Mouse (Mus musculus): ENCODE data around the gene Gm42421. TPM values are rescaled to one million over a fixed set of nuclear protein-coding genes. Genes with fewer than 3 reads are reported as not detected.

Gene Gm42421
- polyA plus RNA-seq, 1 experiment from 2014 or later = 1.5 TPM

DNA sequence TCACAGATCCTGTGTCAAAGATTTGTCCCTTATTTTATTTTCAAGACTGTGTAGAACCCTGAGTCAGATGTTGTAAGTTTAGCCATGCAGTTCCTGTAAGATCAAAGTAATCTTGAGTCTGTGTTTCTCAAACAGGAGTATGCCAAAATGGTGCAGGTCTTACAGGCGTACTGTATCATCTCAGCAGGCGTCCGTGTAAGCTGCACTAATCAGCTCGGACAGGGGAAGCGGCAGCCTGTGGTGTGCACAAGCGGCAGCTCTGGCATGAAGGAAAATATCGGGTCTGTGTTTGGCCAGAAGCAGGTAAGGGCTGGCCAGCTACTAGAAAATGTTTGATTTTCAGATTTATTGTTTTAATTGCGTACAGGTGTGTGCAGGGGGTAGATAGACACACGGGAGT is 11.8 kb upstream of the Gm42421 start:
- Histone ChIP-seq H3K27me3 (no peaks in the 10 kb centered on the region), H3K9ac (no peak overlapping the region), H3K4me1 (peaks cover under 1% of the 10 kb centered on the region; the same call in 1 of the 2 replicates), H3K4me2 (no peak overlapping the region), H3K4me3 (no peak overlapping the region), H3K36me3 (ENCODE audit: poor library complexity, severe bottlenecking) (peaks cover 65% of the 10 kb centered on the region), H3K27ac (no peak overlapping the region), H3K9me3 (replicated peaks) (no peaks in the 10 kb centered on the region)
- no peak for ATAC-seq
- 91% methylated on average over 9 of the region's 9 CpGs for WGBS

DNA sequence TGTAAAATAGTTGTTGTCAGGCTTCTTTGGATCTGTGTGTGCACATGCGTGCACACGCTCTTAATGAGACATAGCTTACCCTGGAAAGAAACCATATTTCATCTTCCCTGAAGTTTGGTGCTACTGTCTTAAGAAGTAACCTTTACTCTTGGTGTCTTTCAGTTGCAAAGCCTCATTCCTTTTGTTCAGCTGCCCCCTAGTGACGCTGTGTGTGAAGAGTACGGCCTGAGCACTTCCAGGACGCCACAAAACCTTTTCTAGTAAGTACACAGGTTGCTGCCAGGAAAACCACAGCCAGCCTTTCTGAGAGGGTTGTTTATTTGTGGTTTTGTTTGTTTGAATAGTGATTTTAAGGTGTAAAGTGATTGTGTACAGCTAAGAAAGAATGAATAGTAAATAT is 10.6 kb upstream of the Gm42421 start:
- H3K9ac ChIP-seq = no peak overlapping the region
- H3K4me3 ChIP-seq = no peak overlapping the region
- ATAC-seq = no peak
- H3K27ac ChIP-seq = no peak overlapping the region
- no peaks in the 10 kb centered on the region for H3K27me3 ChIP-seq
- H3K4me2 ChIP-seq = no peak overlapping the region
- WGBS = 49% methylated on average over 5 of the region's 5 CpGs
- peaks cover 74% of the 10 kb centered on the region for H3K36me3 ChIP-seq (ENCODE audit: poor library complexity, severe bottlenecking)
- H3K9me3 ChIP-seq (replicated peaks) = no peaks in the 10 kb centered on the region
- H3K4me1 ChIP-seq = no peaks in the 10 kb centered on the region

DNA sequence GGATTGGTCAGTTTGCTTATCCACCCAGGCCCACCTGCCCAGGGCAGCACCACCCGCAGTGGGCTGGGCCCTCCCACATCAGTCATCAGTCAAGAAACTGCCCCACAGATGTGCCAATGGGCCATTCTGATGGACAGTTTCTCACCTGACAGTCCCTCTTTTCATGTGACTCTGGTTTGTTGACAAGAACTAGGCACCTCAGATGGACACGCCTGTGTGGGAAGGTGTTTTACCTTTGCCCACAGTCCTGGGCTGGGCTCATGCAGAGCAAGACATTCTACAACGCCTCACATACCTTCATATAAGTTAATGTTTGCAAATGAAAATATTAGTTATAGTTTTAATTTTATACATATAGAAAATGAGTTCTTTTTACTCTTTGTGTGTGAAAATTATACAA is 9.9 kb upstream of the Gm42421 start:
- Histone ChIP-seq H3K27me3 (no peaks in the 10 kb centered on the region), H3K4me2 (no peak overlapping the region), H3K36me3 (ENCODE audit: poor library complexity, severe bottlenecking) (peaks cover 79% of the 10 kb centered on the region), H3K4me1 (no peaks in the 10 kb centered on the region), H3K27ac (no peak overlapping the region), H3K4me3 (no peak overlapping the region), H3K9ac (no peak overlapping the region), H3K9me3 (replicated peaks) (no peaks in the 10 kb centered on the region)
- 90% methylated on average over 3 of the region's 3 CpGs for WGBS
- ATAC-seq = no peak

DNA sequence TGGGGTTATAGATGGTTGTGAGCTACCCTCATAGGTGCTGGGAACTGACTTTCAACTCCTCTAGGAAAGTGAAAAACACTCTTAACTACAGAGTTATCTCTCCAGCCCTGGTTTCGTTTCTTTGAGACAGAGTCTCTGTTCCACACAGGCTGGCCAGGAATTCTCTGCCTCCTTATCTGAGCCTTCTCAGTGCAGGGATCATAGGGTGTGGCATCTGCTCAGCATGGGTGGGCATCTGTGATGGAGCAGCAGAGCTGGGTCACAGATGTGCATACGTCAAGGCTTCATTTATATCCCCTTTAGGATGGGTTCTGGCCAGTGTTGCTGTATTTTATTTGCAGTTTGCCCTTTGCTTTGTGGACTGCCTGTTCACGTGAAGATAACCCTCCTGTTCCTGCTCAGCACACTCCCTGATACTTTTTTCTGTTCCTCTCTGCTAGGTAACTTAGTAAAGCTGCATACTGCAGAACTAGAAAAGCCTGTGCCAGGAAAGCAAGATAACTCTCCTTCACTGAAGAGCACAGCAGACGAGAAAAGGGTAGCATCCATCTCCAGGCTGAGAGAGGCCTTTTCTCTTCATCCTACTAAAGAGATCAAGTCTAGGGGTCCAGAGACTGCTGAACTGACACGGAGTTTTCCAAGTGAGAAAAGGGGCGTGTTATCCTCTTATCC is 3.1 kb upstream of the Gm42421 start:
- no peak for ATAC-seq
- H3K9ac ChIP-seq = no peak overlapping the region
- 91% methylated on average over 6 of the region's 6 CpGs for WGBS
- H3K4me3 ChIP-seq = no peak overlapping the region
- H3K36me3 ChIP-seq (ENCODE audit: poor library complexity, severe bottlenecking) = peaks cover 85% of the 10 kb centered on the region
- H3K27ac ChIP-seq = no peak overlapping the region
- no peaks in the 10 kb centered on the region for H3K27me3 ChIP-seq
- H3K4me2 ChIP-seq = no peak overlapping the region
- H3K4me1 ChIP-seq = no peaks in the 10 kb centered on the region
- no peaks in the 10 kb centered on the region for H3K9me3 ChIP-seq (replicated peaks)

DNA sequence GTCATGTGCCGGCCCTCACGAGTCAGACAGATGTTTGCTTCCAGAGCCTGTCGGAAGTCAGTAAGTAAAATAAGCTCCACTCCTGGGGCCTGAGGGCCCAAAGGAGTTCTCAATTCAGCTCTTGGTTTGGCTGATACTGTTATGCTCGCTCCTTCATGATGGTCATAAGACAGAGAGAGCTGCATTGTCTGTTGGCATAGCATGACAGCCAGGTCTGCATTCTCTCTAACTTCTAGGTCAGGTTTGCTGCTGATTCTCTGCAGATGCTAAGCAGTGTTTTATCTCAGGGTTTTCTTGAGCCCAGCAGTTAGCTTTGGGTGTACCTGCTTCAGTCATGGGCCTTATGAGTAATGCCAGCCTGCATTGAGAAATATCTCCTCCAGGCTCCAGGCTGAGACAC is 1.3 kb downstream of the Gm42421 start:
- H3K36me3 ChIP-seq (ENCODE audit: poor library complexity, severe bottlenecking) = peaks cover 72% of the 10 kb centered on the region
- H3K27ac ChIP-seq = no peak overlapping the region
- 0 out of 2 replicates have a peak, but pooled peaks cover 4% of the 10 kb centered on the region for H3K4me1 ChIP-seq
- H3K4me3 ChIP-seq = no peak overlapping the region
- H3K27me3 ChIP-seq = no peaks in the 10 kb centered on the region
- no peaks in the 10 kb centered on the region for H3K9me3 ChIP-seq (replicated peaks)
- no peak overlapping the region for H3K4me2 ChIP-seq
- no peak for ATAC-seq
- H3K9ac ChIP-seq = no peak overlapping the region
- 94% methylated on average over 4 of the region's 4 CpGs for WGBS

DNA sequence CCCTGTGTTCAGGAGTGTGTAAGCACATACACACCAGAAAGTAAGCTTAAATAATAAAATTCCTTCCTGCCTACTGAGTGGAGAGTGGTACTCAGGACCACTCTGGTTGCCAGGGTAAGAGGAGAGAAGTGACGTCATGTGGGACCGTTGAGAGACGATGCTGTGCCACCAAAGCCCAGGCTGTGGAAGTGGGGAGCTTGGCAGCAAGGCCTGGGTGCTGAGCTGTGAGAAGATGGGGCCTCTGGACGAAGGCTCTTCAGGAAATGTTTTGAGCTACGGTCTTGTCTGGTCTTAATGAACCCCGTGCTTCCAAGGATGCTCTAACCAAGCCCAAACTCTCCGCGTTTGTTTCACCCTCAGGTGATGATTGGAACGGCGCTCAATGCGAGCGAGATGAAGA is 2.7 kb downstream of the Gm42421 start:
- 96% methylated on average over 12 of the region's 12 CpGs for WGBS
- ATAC-seq = no peak
- H3K27me3 ChIP-seq = no peaks in the 10 kb centered on the region
- no peaks in the 10 kb centered on the region for H3K9me3 ChIP-seq (replicated peaks)
- no peak overlapping the region for H3K27ac ChIP-seq
- no peak overlapping the region for H3K4me2 ChIP-seq
- 0 out of 2 replicates have a peak, but pooled peaks cover 4% of the 10 kb centered on the region for H3K4me1 ChIP-seq
- no peak overlapping the region for H3K9ac ChIP-seq
- no peak overlapping the region for H3K4me3 ChIP-seq
- H3K36me3 ChIP-seq (ENCODE audit: poor library complexity, severe bottlenecking) = peaks cover 58% of the 10 kb centered on the region

DNA sequence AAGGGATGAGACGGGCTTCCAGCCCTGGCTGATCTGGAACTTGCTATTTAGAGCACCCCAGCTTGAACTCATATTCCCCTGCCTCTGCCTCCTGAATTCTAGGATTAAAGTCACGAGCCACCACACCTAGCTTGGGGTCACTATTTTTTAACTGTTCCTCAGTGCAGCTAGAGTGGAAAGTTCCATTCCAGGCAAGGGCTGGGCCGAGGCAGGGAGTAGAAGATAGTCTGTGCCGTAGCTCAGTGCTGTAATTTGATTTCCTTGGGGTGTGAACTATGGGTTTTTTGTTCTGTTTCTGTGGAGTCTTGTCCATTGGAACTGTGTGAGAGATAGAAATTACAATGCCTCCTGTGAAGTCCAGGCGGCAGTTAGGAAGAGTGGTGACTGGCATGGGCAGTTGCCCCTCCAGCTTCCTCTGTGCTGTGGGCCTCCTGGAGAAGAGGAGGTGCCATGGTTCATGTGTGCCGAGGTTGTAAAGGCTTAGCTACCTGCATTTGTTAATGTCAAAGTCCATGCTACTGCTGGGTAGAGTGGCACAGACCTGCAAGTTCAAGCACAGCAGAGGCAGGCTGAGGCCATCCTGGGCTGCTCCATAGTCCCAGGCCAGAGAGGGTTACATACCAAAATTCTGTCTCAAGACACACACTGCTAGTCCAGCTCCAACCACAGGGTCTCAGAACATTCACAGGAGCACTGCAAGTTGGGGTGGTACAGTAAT is 4.0 kb downstream of the Gm42421 start:
- 85% methylated on average over 6 of the region's 6 CpGs for WGBS
- no peak overlapping the region for H3K27ac ChIP-seq
- 0 out of 2 replicates have a peak, but pooled peaks cover 4% of the 10 kb centered on the region for H3K4me1 ChIP-seq
- no peak overlapping the region for H3K9ac ChIP-seq
- no peak overlapping the region for H3K4me2 ChIP-seq
- H3K9me3 ChIP-seq (replicated peaks) = no peaks in the 10 kb centered on the region
- no peaks in the 10 kb centered on the region for H3K27me3 ChIP-seq
- ATAC-seq = no peak
- H3K36me3 ChIP-seq (ENCODE audit: poor library complexity, severe bottlenecking) = peaks cover 44% of the 10 kb centered on the region
- no peak overlapping the region for H3K4me3 ChIP-seq

DNA sequence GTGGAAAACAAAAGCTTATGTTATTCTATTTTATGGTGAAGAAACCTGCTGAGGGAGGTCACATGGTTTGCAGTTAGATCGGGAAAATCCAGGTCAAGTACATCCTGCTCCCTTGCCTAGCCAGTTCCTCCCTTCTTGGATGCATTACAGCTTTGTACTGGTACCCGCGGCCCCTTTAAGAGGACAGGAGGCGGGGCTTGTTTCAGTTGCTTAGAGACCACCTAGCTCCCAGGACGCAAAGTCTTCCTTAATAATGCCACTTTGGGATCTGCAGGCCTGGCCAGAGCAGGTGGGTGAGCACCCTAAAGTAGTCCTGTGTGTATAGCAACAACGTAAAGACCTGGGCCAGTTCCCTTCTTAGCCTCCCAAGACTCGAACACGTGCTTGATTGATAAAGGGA is 4.9 kb downstream of the Gm42421 start, which contains the start of gene Rsph10b:
TSS of gene Rsph10b (plus strand) at position 205 of the 400 bp plus-strand sequence.
- Histone ChIP-seq H3K9ac (no peak within 1 kb of the TSS), H3K9me3 (replicated peaks) (no peaks in the 10 kb centered on the region), H3K4me3 (no peak within 1 kb of the TSS), H3K36me3 (ENCODE audit: poor library complexity, severe bottlenecking) (peaks cover 44% of the 10 kb centered on the region), H3K4me2 (peak within 1 kb of the TSS; percentile 30), H3K4me1 (0 out of 2 replicates have a peak, but pooled peaks cover 4% of the 10 kb centered on the region), H3K27ac (no peak within 1 kb of the TSS), H3K27me3 (no peaks in the 10 kb centered on the region)
- WGBS = 11% methylated on average over 8 of the region's 8 CpGs
- ATAC-seq = no peak

DNA sequence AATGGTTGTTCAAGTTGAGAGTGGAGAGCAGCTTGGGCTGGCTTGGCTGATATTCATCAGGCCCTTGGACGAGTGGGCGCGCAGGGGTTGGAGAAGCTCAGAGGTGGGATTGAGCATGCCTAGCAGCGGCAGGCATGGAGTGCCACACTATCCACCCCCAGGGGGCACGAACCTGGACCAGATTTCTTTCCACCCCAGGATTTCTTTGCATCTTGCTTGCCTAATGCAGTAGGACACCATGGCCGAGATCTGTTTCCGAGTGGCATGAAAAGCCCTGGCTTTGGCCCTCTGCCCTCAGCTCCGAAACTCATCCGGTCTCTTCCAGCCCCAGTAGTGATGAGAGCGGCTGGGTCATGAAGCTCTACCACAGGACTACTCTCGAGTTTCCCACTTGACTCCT is 5.4 kb downstream of the Gm42421 start:
- no peak overlapping the region for H3K27ac ChIP-seq

DNA sequence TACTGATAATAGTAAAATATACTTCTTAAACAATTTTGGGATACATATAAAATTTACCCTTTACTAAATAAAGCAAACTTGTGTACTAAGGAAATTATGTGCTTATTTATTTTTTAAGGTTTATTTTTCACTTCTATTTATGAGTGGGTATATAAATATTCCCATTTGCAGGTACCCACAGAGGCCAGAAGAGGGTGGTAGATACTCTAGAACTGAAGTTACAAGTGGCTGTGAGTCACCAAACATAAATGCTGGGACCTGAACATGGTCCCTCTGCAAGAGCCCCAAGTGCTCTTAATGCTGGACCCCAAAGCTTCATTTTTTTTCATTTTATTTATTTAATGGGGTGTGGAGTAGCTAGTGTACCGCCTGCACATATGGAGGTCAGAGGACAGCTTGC is 5.9 kb downstream of the Gm42421 start:
- Histone ChIP-seq H3K4me3 (no peak overlapping the region), H3K9me3 (replicated peaks) (no peaks in the 10 kb centered on the region)
- ATAC-seq = no peak

More for the DNA sequence above, 5.4 kb downstream of the Gm42421 start:
- Histone ChIP-seq H3K36me3 (ENCODE audit: poor library complexity, severe bottlenecking) (peaks cover 38% of the 10 kb centered on the region), H3K27me3 (no peaks in the 10 kb centered on the region), H3K4me3 (no peak overlapping the region), H3K4me2 (no peak overlapping the region), H3K9me3 (replicated peaks) (no peaks in the 10 kb centered on the region), H3K9ac (no peak overlapping the region), H3K4me1 (0 out of 2 replicates have a peak, but pooled peaks cover 4% of the 10 kb centered on the region)
- WGBS = 87% methylated on average over 11 of the region's 11 CpGs
- no peak for ATAC-seq

DNA sequence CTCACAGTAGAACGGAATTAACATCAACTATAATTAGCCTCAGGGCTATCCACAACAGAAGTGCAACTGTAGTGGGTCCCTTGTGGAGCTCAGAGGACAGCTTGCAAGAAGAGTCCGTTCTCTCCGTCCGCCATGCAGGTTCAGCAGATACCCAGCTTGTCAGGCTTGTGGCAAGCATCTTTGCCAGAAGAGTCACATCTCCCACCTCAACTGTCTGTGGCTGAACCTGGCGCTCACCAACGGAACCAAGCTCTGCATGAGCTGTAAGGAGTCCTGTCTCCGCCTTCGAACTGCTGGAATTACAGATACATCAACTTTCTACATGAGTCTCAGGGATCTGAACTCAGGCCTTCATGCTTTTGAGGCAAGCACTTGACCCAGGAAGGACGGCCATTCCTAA is 8.2 kb downstream of the Gm42421 start:
- no peak overlapping the region for H3K9ac ChIP-seq
- H3K27ac ChIP-seq = no peak overlapping the region
- no peak for ATAC-seq
- no peaks in the 10 kb centered on the region for H3K9me3 ChIP-seq (replicated peaks)
- H3K4me3 ChIP-seq = no peak overlapping the region
- 85% methylated on average over 9 of the region's 9 CpGs for WGBS
- no peak overlapping the region for H3K4me2 ChIP-seq
- 0 out of 2 replicates have a peak, but pooled peaks cover 4% of the 10 kb centered on the region for H3K4me1 ChIP-seq
- peaks cover 12% of the 10 kb centered on the region; the same call in 1 of the 2 replicates for H3K36me3 ChIP-seq (ENCODE audit: poor library complexity, severe bottlenecking)
- no peaks in the 10 kb centered on the region for H3K27me3 ChIP-seq

More for the DNA sequence above, 5.9 kb downstream of the Gm42421 start:
- peaks cover 34% of the 10 kb centered on the region for H3K36me3 ChIP-seq (ENCODE audit: poor library complexity, severe bottlenecking)
- 91% methylated on average over 1 of the region's 1 CpGs for WGBS
- H3K27ac ChIP-seq = no peak overlapping the region
- H3K4me1 ChIP-seq = 0 out of 2 replicates have a peak, but pooled peaks cover 4% of the 10 kb centered on the region
- H3K9ac ChIP-seq = no peak overlapping the region
- no peaks in the 10 kb centered on the region for H3K27me3 ChIP-seq
- no peak overlapping the region for H3K4me2 ChIP-seq

DNA sequence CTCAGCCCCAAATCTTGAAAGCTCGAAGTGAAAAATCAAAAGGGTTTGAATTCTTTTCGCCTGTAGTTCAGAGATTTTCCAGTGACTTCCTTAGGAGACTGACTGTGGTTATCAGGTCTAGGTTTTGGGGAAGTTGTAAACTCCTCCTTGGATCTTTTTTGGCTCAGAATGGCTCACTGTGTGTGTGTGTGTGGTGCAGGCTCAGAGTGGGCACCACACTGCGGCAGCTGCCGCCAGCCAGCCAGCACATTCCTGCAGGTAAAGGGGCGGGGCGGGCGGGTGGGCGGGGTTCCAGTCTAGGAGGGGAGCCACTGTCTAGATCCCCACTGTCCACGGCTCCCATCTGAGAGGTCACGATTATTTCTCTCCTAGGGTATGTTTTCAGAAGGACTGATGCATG is 13.6 kb downstream of the Gm42421 start:
- no peaks in the 10 kb centered on the region for H3K36me3 ChIP-seq (ENCODE audit: poor library complexity, severe bottlenecking)
- H3K4me3 ChIP-seq = no peak overlapping the region
- H3K27ac ChIP-seq = no peak overlapping the region
- ATAC-seq = no peak
- H3K4me2 ChIP-seq = no peak overlapping the region
- no peaks in the 10 kb centered on the region for H3K4me1 ChIP-seq
- H3K9me3 ChIP-seq (replicated peaks) = no peaks in the 10 kb centered on the region
- H3K9ac ChIP-seq = no peak overlapping the region
- 21% methylated on average over 9 of the region's 10 CpGs for WGBS
- H3K27me3 ChIP-seq = no peaks in the 10 kb centered on the region

Measured in forebrain, embryonic 13.5 days (tissue).